Mouse (Mus musculus) inflammation-experienced regulatory T-cells, adult 6 months (primary cell): ENCODE results near the gene Ssu72. TPM values are rescaled to one million over a fixed set of nuclear protein-coding genes. Genes with fewer than 3 reads are reported as not detected.
"Not testable (repeated sequence)": the region's sequence is repeated elsewhere in the genome, so short reads cannot be mapped to it uniquely, and the experiment has no call there.

Experiments
- ATAC-seq: one replicate; pipeline ENCODE4 v1.8.0; 2017
- polyA plus RNA-seq, 3 experiments: library from polyadenylated mRNA; unstranded; fragments of 100-300 nt; shearing (Covaris generic); gene quantifications; one replicate each; pipeline ENCODE4 v1.2.1; 2017

Gene Ssu72
- polyA plus RNA-seq, 3 experiments from 2014 or later = 145 to 170 (median 154) TPM

- no peak for ATAC-seq
Observed at GRCm38 (mm10) chr4:155703425-155703929, 1.1 kb upstream of the Ssu72 start.

- peak; percentile 24 for ATAC-seq
Observed at GRCm38 (mm10) chr4:155705592-155705929, 961 bp downstream of the Ssu72 start.

- no peak for ATAC-seq
Observed at GRCm38 (mm10) chr4:155708582-155708981, 4.0 kb downstream of the Ssu72 start.

- no peak for ATAC-seq
Observed at GRCm38 (mm10) chr4:155708988-155709387, 4.4 kb downstream of the Ssu72 start.

- no peak for ATAC-seq
Observed at GRCm38 (mm10) chr4:155710521-155711252, 6.1 kb downstream of the Ssu72 start.

- peak; percentile 64 for ATAC-seq
Observed at GRCm38 (mm10) chr4:155721668-155722083, 17.1 kb downstream of the Ssu72 start.

GRCm38 (mm10) chr4:155727993-155728392 lies 23.4 kb downstream of the Ssu72 start:
- ATAC-seq = no peak

GRCm38 (mm10) chr4:155733267-155733666 lies 28.7 kb downstream of the Ssu72 start:
- ATAC-seq = no peak

- ATAC-seq = peak; percentile 85
Observed at GRCm38 (mm10) chr4:155734350-155734941, 29.8 kb downstream of the Ssu72 start, which contains the start of gene Tmem240. Gene Tmem240 (plus strand): TSS chr4:155734800.

- ATAC-seq = no peak
Observed at GRCm38 (mm10) chr4:155734951-155735702, 30.5 kb downstream of the Ssu72 start.

GRCm38 (mm10) chr4:155735788-155736187 lies 31.2 kb downstream of the Ssu72 start:
- ATAC-seq = no peak

- ATAC-seq = no peak
Observed at GRCm38 (mm10) chr4:155736421-155736820, 31.8 kb downstream of the Ssu72 start.

GRCm38 (mm10) chr4:155738262-155738661 lies 33.7 kb downstream of the Ssu72 start:
- ATAC-seq = no peak

- no peak for ATAC-seq
Observed at GRCm38 (mm10) chr4:155739152-155739551, 34.6 kb downstream of the Ssu72 start.

- ATAC-seq = no peak
Observed at GRCm38 (mm10) chr4:155739741-155740636, 35.4 kb downstream of the Ssu72 start.

GRCm38 (mm10) chr4:155740681-155741080 lies 36.1 kb downstream of the Ssu72 start:
- ATAC-seq = not testable (repeated sequence)

- ATAC-seq = no peak
Observed at GRCm38 (mm10) chr4:155742684-155743083, 38.1 kb downstream of the Ssu72 start.

GRCm38 (mm10) chr4:155744474-155744873 lies 39.9 kb downstream of the Ssu72 start:
- ATAC-seq = no peak

- ATAC-seq = no peak
Observed at GRCm38 (mm10) chr4:155745136-155745535, 40.5 kb downstream of the Ssu72 start.

GRCm38 (mm10) chr4:155746036-155746548 lies 41.5 kb downstream of the Ssu72 start:
- no peak for ATAC-seq

- no peak for ATAC-seq
Observed at GRCm38 (mm10) chr4:155746575-155747490, 42.2 kb downstream of the Ssu72 start.
